Mouse (Mus musculus) small intestine, adult 2 months (tissue): ENCODE results near the gene Gria1.

Source experiments
- CTCF ChIP-seq: fragments of 200-500 bp; IDR thresholded peaks from 2 replicates; pipeline ENCODE4 v1.5.1; 2012; ENCODE audit warnings: low read depth, mild to moderate bottlenecking, control low read depth, inconsistent platforms, low read length, moderate library complexity, mixed read lengths; ENCODE audit not compliant: insufficient replicate concordance, insufficient read length; ENCODE audit errors: extremely low read depth
- POLR2A ChIP-seq: fragments of 200-500 bp; IDR thresholded peaks from 2 replicates; pipeline ENCODE4 v1.6.1; 2012; ENCODE audit warnings: low read depth, mild to moderate bottlenecking, control low read depth, inconsistent platforms, low read length, moderate library complexity

GRCm38 (mm10) chr11:57022400-57022799 lies 11.2 kb downstream of the Gria1 start:
- TF ChIP-seq CTCF (no peak), POLR2A (no peak)
